Mouse (Mus musculus): ENCODE measurements around the gene Olfr625-ps1.
"Not testable (repeated sequence)": the region's sequence is repeated elsewhere in the genome, so short reads cannot be mapped to it uniquely, and the experiment has no call there.

Gene Olfr625-ps1

GRCm38 (mm10) chr7:103682420-103682819, at the start of gene Olfr625-ps1:
Olfr625-ps1 (plus strand) TSS chr7:103682720.
- no peak for DNase-seq (ENCODE audit: low read depth)

GRCm38 (mm10) chr7:103636795-103637194, 45.7 kb upstream of the Olfr625-ps1 start:
- no peak for DNase-seq (ENCODE audit: low read depth)

- DNase-seq (ENCODE audit: low read depth), result no peak
Observed at GRCm38 (mm10) chr7:103642602-103643001, 39.9 kb upstream of the Olfr625-ps1 start, which contains the start of gene Olfr622. Olfr622 (minus strand) TSS chr7:103642702.

- no peak for DNase-seq (ENCODE audit: low read depth)
Observed at GRCm38 (mm10) chr7:103644070-103644469, 38.5 kb upstream of the Olfr625-ps1 start.

GRCm38 (mm10) chr7:103663598-103663997, 18.9 kb upstream of the Olfr625-ps1 start, which contains the start of gene Olfr623:
Olfr623 (minus strand) TSS chr7:103663698.
- DNase-seq (ENCODE audit: low read depth), result no peak

GRCm38 (mm10) chr7:103671091-103671490, 11.4 kb upstream of the Olfr625-ps1 start, which contains the start of gene Olfr624:
Olfr624 (minus strand) TSS chr7:103671191.
- DNase-seq (ENCODE audit: low read depth), result no peak

GRCm38 (mm10) chr7:103699469-103699868, 16.9 kb downstream of the Olfr625-ps1 start:
- DNase-seq (ENCODE audit: low read depth), result no peak

- DNase-seq (ENCODE audit: low read depth), result peak; percentile 23
Observed at GRCm38 (mm10) chr7:103712024-103712423, 29.5 kb downstream of the Olfr625-ps1 start.

- DNase-seq (ENCODE audit: low read depth), result no peak
Observed at GRCm38 (mm10) chr7:103714371-103714770, 31.9 kb downstream of the Olfr625-ps1 start, which contains the start of gene Olfr243. Olfr243 (plus strand) TSS chr7:103714671.

- not testable (repeated sequence) for DNase-seq (ENCODE audit: low read depth)
Observed at GRCm38 (mm10) chr7:103716398-103716797, 33.9 kb downstream of the Olfr625-ps1 start.

GRCm38 (mm10) chr7:103730074-103730473, 47.6 kb downstream of the Olfr625-ps1 start, which contains the start of gene Olfr628:
Olfr628 (plus strand) TSS chr7:103730374.
- DNase-seq (ENCODE audit: low read depth), result no peak
